Mouse (Mus musculus) neural tube, embryonic 11.5 days (tissue): ENCODE data around the gene Pde10a. TPM values are rescaled to one million over a fixed set of nuclear protein-coding genes. Genes with fewer than 3 reads are reported as not detected.

Experiments used
- polyA plus RNA-seq: library from polyadenylated mRNA; unstranded; fragments of >200 nt; fragmentation: Nextera tagmentation; extraction: Ambion mirVana; gene quantifications from 2 replicates; pipeline ENCODE4 v1.2.1, GENCODE M21; 2014

Pde10a gene
- polyA plus RNA-seq, 1 experiment from 2014 or later: 5.9 TPM

Other genes starting within 250 kb of the Pde10a start
- 114 and 128 TPM in 2 replicates for gene Mpc1, start 242.5 kb upstream of the Pde10a start, polyA plus RNA-seq
- 67.1 and 67.3 TPM in 2 replicates for gene Sft2d1, start 214.3 kb upstream of the Pde10a start, polyA plus RNA-seq
- gene Prr18, start 187.9 kb upstream of the Pde10a start, polyA plus RNA-seq: 0.89 and 1.4 TPM in 2 replicates
- gene T2, start 169.4 kb upstream of the Pde10a start, polyA plus RNA-seq: 0.42 and 0.53 TPM in 2 replicates
- gene T, start 90.9 kb upstream of the Pde10a start, polyA plus RNA-seq: 1.6 and 2.1 TPM in 2 replicates
- gene Gm17087, start 41.6 kb downstream of the Pde10a start, polyA plus RNA-seq: not detected in 2 replicates